Mouse (Mus musculus): ENCODE data around the gene Son. TPM values are rescaled to one million over a fixed set of nuclear protein-coding genes. Genes with fewer than 3 reads are reported as not detected.

Son gene
- 157 TPM for polyA plus RNA-seq (2017; shearing (Covaris generic))

GRCm38 (mm10) chr16:91647461-91648219 is at the start of gene Son:
Gene Son, plus strand, starts transcription at chr16:91647506.

GRCm38 (mm10) chr16:91597672-91598010 is 49.7 kb upstream of the Son start, which contains the start of gene Tmem50b:
Gene Tmem50b, minus strand, starts transcription at chr16:91597800.

GRCm38 (mm10) chr16:91618511-91619501 is 28.5 kb upstream of the Son start, which contains the start of gene Dnajc28:
Gene Dnajc28, minus strand, starts transcription at chr16:91619026.

GRCm38 (mm10) chr16:91646681-91647419 is 456 bp upstream of the Son start, which contains the start of gene Gart:
Gene Gart, minus strand, starts transcription at chr16:91646952.

GRCm38 (mm10) chr16:91688619-91689334 is 41.5 kb downstream of the Son start, which contains the start of gene Donson:
Gene Donson, minus strand, starts transcription at chr16:91688770.

GRCm38 (mm10) chr16:91728123-91729065 is 81.1 kb downstream of the Son start, which contains the start of gene Cryzl1:
Gene Cryzl1, minus strand, starts transcription at chr16:91728975.

Other genes starting within 250 kb of the Son start
- gene Il10rb, start 241.3 kb upstream of the Son start, polyA plus RNA-seq (2017; shearing (Covaris generic)): 124 TPM
- 194 TPM for gene Ifnar1, start 162.3 kb upstream of the Son start, polyA plus RNA-seq (2017; shearing (Covaris generic))
- gene Ifngr2, start 100.4 kb upstream of the Son start, polyA plus RNA-seq (2017; shearing (Covaris generic)): 17.5 TPM
- gene Tmem50b, start 49.7 kb upstream of the Son start, polyA plus RNA-seq (2017; shearing (Covaris generic)): 38.8 TPM
- gene Dnajc28, start 28.5 kb upstream of the Son start, polyA plus RNA-seq (2017; shearing (Covaris generic)): 4.1 TPM
- gene Gart, start 554 bp upstream of the Son start, polyA plus RNA-seq (2017; shearing (Covaris generic)): 157 TPM
- 7.3 TPM for gene Donson, start 41.3 kb downstream of the Son start, polyA plus RNA-seq (2017; shearing (Covaris generic))
- gene Cryzl1, start 81.5 kb downstream of the Son start, polyA plus RNA-seq (2017; shearing (Covaris generic)): 72.6 TPM
- gene Itsn1, start 81.8 kb downstream of the Son start, polyA plus RNA-seq (2017; shearing (Covaris generic)): 3.0 TPM

Measured in CD4-positive, CD25-positive, alpha-beta regulatory T cell, adult 9 weeks (primary cell).